Mouse (Mus musculus): ENCODE measurements around the gene Cdyl. TPM values are rescaled to one million over a fixed set of nuclear protein-coding genes. Genes with fewer than 3 reads are reported as not detected.

Gene Cdyl
- polyA plus RNA-seq, 1 experiment, result 10.9 TPM

DNA sequence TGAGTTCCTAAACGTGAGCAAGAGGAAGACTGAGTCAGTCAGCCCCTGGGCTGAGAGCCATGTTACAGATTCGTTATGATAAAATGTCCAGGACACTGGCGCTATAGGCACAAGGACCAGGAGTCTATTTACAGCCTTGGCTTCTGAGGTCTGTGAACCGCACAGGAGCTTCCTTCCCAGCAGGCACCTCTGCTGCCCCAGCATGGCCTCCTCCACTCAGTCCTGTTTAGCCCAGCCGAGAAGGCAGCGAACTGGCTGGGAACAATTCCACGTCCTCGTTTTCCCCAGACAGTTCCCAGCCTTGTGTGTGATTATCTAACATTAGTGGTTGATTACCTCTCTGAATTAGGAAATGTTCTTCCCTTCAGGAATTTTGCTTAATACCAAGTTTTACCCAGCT, 201.3 kb downstream of the Cdyl start:
- no peak overlapping the region for H3K4me2 ChIP-seq (ENCODE audit: low read depth)
- peaks cover 20% of the 10 kb centered on the region for H3K36me3 ChIP-seq (ENCODE audit: control insufficient read depth, insufficient read depth)
- no peaks in the 10 kb centered on the region for H3K79me2 ChIP-seq (ENCODE audit: control insufficient read depth, insufficient read depth)
- H3ac ChIP-seq (ENCODE audit: control insufficient read depth, insufficient read length), result no peak overlapping the region
- H3K4me3 ChIP-seq, result no peak overlapping the region
- TF ChIP-seq E2F4 (IDR thresholded peaks at IDR 0.05; ENCODE audit: insufficient read depth), result no peak
- H3K27me3 ChIP-seq (ENCODE audit: control insufficient read depth, insufficient read depth, insufficient read length), result no peaks in the 10 kb centered on the region

DNA sequence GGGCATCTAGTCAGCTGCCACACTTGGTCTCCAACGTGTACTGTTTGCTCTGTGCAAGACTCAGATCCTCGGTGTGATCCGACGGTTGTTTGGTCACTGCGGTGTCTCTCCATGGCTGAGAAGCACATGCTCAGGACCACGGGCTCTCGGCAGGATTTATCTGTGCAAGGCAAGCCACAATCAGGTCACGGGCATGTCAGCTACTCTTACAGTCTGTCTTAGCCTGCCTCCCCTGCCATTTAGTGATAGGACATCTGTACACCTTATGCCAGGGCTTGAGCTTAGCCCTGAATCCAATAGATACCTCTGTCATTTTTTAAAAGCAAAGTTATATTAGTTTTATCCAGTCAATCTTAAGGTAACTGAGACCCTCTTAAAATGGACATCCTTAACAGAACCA, 211.0 kb downstream of the Cdyl start:
- H3K27me3 ChIP-seq (ENCODE audit: control insufficient read depth, insufficient read depth, insufficient read length), result no peaks in the 10 kb centered on the region
- no peak overlapping the region for H3ac ChIP-seq (ENCODE audit: control insufficient read depth, insufficient read length)
- no peak overlapping the region for H3K4me2 ChIP-seq (ENCODE audit: low read depth)
- H3K36me3 ChIP-seq (ENCODE audit: control insufficient read depth, insufficient read depth), result peaks cover 11% of the 10 kb centered on the region
- no peak for TF ChIP-seq MYOD1 (IDR thresholded peaks at IDR 0.05; ENCODE audit: control insufficient read depth in 1 of 3, insufficient read length in 2 of 3, low read depth in 2 of 3)
- no peak for TF ChIP-seq REST (IDR thresholded peaks at IDR 0.05; ENCODE audit: insufficient read depth, insufficient read length)
- TF ChIP-seq USF1 (IDR thresholded peaks at IDR 0.05; ENCODE audit: low read depth), result no peak
- no peak for TF ChIP-seq MAX (IDR thresholded peaks at IDR 0.05; ENCODE audit: low read depth)
- no peak for TF ChIP-seq POLR2AphosphoS2 (IDR thresholded peaks at IDR 0.05; ENCODE audit: insufficient read length, low read depth)
- TF ChIP-seq TCF3 (IDR thresholded peaks at IDR 0.05; ENCODE audit: insufficient read length, low read depth), result no peak
- no peak for TF ChIP-seq CEBPB (IDR thresholded peaks at IDR 0.05; ENCODE audit: insufficient read depth, poor library complexity, severe bottlenecking)
- TF ChIP-seq POLR2A (IDR thresholded peaks at IDR 0.05; ENCODE audit: insufficient read length, low read depth), result no peak
- no peak for TF ChIP-seq TCF12 (IDR thresholded peaks at IDR 0.05; ENCODE audit: insufficient read depth, poor library complexity, severe bottlenecking)
- TF ChIP-seq MYOG (IDR thresholded peaks at IDR 0.05; ENCODE audit: control insufficient read depth in 1 of 3, insufficient read depth in 1 of 3, insufficient read length in 2 of 3, low read depth in 2 of 3), result no peak
- TF ChIP-seq E2F4 (IDR thresholded peaks at IDR 0.05; ENCODE audit: insufficient read depth), result no peak
- TF ChIP-seq SRF (IDR thresholded peaks at IDR 0.05; ENCODE audit: control insufficient read depth, insufficient read length, low read depth), result no peak
- H3K4me3 ChIP-seq, result no peak overlapping the region
- no peaks in the 10 kb centered on the region for H3K79me2 ChIP-seq (ENCODE audit: control insufficient read depth, insufficient read depth)

DNA sequence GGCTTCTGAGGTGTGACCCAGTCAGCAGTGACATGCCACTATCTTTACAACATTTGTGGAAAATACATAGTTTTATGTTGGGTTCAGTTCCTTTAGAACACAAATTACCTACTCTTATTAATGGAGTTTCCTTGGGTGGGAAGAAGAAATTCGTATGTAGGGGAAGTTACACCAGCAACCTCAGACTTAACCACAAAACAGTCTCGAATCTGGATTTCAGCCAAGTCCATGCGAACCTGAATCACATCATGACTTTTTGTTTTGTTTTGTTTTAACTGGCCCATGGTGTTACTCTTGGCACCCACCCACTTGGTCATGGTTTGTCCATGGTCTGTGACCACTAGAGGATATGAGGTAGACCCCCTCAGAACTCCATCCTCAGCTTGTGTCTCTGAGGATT, 211.5 kb downstream of the Cdyl start:
- H3K36me3 ChIP-seq (ENCODE audit: control insufficient read depth, insufficient read depth), result peaks cover 10% of the 10 kb centered on the region

GRCm38 (mm10) chr13:35875396-35875795, 215.8 kb downstream of the Cdyl start:
- H3K27me3 ChIP-seq (ENCODE audit: control insufficient read depth, insufficient read depth, insufficient read length), result no peaks in the 10 kb centered on the region
- H3K79me2 ChIP-seq (ENCODE audit: control insufficient read depth, insufficient read depth), result no peaks in the 10 kb centered on the region
- H3K4me2 ChIP-seq (ENCODE audit: low read depth), result no peak overlapping the region
- H3ac ChIP-seq (ENCODE audit: control insufficient read depth, insufficient read length), result no peak overlapping the region
- H3K36me3 ChIP-seq (ENCODE audit: control insufficient read depth, insufficient read depth), result no peaks in the 10 kb centered on the region
- H3K4me3 ChIP-seq, result no peak overlapping the region
- TF ChIP-seq MAX (IDR thresholded peaks at IDR 0.05; ENCODE audit: low read depth) (no peak), E2F4 (IDR thresholded peaks at IDR 0.05; ENCODE audit: insufficient read depth) (no peak), CEBPB (IDR thresholded peaks at IDR 0.05; ENCODE audit: insufficient read depth, poor library complexity, severe bottlenecking) (no peak), POLR2AphosphoS2 (IDR thresholded peaks at IDR 0.05; ENCODE audit: insufficient read length, low read depth) (no peak), TCF12 (IDR thresholded peaks at IDR 0.05; ENCODE audit: insufficient read depth, poor library complexity, severe bottlenecking) (no peak), MYOD1 (IDR thresholded peaks at IDR 0.05; ENCODE audit: control insufficient read depth in 1 of 3, insufficient read length in 2 of 3, low read depth in 2 of 3) (no peak), MYOG (IDR thresholded peaks at IDR 0.05; ENCODE audit: control insufficient read depth in 1 of 3, insufficient read depth in 1 of 3, insufficient read length in 2 of 3, low read depth in 2 of 3) (no peak)

More for the DNA sequence above, 211.5 kb downstream of the Cdyl start:
- no peak overlapping the region for H3K4me2 ChIP-seq (ENCODE audit: low read depth)
- H3K27me3 ChIP-seq (ENCODE audit: control insufficient read depth, insufficient read depth, insufficient read length), result no peaks in the 10 kb centered on the region
- no peak for TF ChIP-seq MYOD1 (IDR thresholded peaks at IDR 0.05; ENCODE audit: control insufficient read depth in 1 of 3, insufficient read length in 2 of 3, low read depth in 2 of 3)
- TF ChIP-seq USF1 (IDR thresholded peaks at IDR 0.05; ENCODE audit: low read depth), result no peak
- no peak for TF ChIP-seq POLR2A (IDR thresholded peaks at IDR 0.05; ENCODE audit: insufficient read length, low read depth)
- no peak for TF ChIP-seq MYOG (IDR thresholded peaks at IDR 0.05; ENCODE audit: control insufficient read depth in 1 of 3, insufficient read depth in 1 of 3, insufficient read length in 2 of 3, low read depth in 2 of 3)
- no peak for TF ChIP-seq E2F4 (IDR thresholded peaks at IDR 0.05; ENCODE audit: insufficient read depth)
- TF ChIP-seq TCF3 (IDR thresholded peaks at IDR 0.05; ENCODE audit: insufficient read length, low read depth), result no peak
- TF ChIP-seq SRF (IDR thresholded peaks at IDR 0.05; ENCODE audit: control insufficient read depth, insufficient read length, low read depth), result no peak
- no peak for TF ChIP-seq REST (IDR thresholded peaks at IDR 0.05; ENCODE audit: insufficient read depth, insufficient read length)
- TF ChIP-seq MAX (IDR thresholded peaks at IDR 0.05; ENCODE audit: low read depth), result no peak
- TF ChIP-seq POLR2AphosphoS2 (IDR thresholded peaks at IDR 0.05; ENCODE audit: insufficient read length, low read depth), result no peak
- TF ChIP-seq CEBPB (IDR thresholded peaks at IDR 0.05; ENCODE audit: insufficient read depth, poor library complexity, severe bottlenecking), result no peak
- TF ChIP-seq TCF12 (IDR thresholded peaks at IDR 0.05; ENCODE audit: insufficient read depth, poor library complexity, severe bottlenecking), result no peak
- no peaks in the 10 kb centered on the region for H3K79me2 ChIP-seq (ENCODE audit: control insufficient read depth, insufficient read depth)
- H3ac ChIP-seq (ENCODE audit: control insufficient read depth, insufficient read length), result no peak overlapping the region
- no peak overlapping the region for H3K4me3 ChIP-seq

- no peaks in the 10 kb centered on the region for H3K79me2 ChIP-seq (ENCODE audit: control insufficient read depth, insufficient read depth)
- TF ChIP-seq E2F4 (IDR thresholded peaks at IDR 0.05; ENCODE audit: insufficient read depth) (no peak), REST (IDR thresholded peaks at IDR 0.05; ENCODE audit: insufficient read depth, insufficient read length) (no peak), TCF12 (IDR thresholded peaks at IDR 0.05; ENCODE audit: insufficient read depth, poor library complexity, severe bottlenecking) (no peak), CEBPB (IDR thresholded peaks at IDR 0.05; ENCODE audit: insufficient read depth, poor library complexity, severe bottlenecking) (no peak), POLR2AphosphoS2 (IDR thresholded peaks at IDR 0.05; ENCODE audit: insufficient read length, low read depth) (no peak), MYOD1 (IDR thresholded peaks at IDR 0.05; ENCODE audit: control insufficient read depth in 1 of 3, insufficient read length in 2 of 3, low read depth in 2 of 3) (no peak), POLR2A (IDR thresholded peaks at IDR 0.05; ENCODE audit: insufficient read length, low read depth) (no peak), MYOG (IDR thresholded peaks at IDR 0.05; ENCODE audit: control insufficient read depth in 1 of 3, insufficient read depth in 1 of 3, insufficient read length in 2 of 3, low read depth in 2 of 3) (no peak), SRF (IDR thresholded peaks at IDR 0.05; ENCODE audit: control insufficient read depth, insufficient read length, low read depth) (no peak), USF1 (IDR thresholded peaks at IDR 0.05; ENCODE audit: low read depth) (no peak)
- no peak overlapping the region for H3K4me3 ChIP-seq
- H3K27me3 ChIP-seq (ENCODE audit: control insufficient read depth, insufficient read depth, insufficient read length), result no peaks in the 10 kb centered on the region
- H3K4me2 ChIP-seq (ENCODE audit: low read depth), result no peak overlapping the region
- no peak overlapping the region for H3ac ChIP-seq (ENCODE audit: control insufficient read depth, insufficient read length)
- no peaks in the 10 kb centered on the region for H3K36me3 ChIP-seq (ENCODE audit: control insufficient read depth, insufficient read depth)
Observed at GRCm38 (mm10) chr13:35878282-35878681, 218.6 kb downstream of the Cdyl start.
